Comparison of ENCODE assay signal across 14 mouse cellular contexts in the genomic region with DNA sequence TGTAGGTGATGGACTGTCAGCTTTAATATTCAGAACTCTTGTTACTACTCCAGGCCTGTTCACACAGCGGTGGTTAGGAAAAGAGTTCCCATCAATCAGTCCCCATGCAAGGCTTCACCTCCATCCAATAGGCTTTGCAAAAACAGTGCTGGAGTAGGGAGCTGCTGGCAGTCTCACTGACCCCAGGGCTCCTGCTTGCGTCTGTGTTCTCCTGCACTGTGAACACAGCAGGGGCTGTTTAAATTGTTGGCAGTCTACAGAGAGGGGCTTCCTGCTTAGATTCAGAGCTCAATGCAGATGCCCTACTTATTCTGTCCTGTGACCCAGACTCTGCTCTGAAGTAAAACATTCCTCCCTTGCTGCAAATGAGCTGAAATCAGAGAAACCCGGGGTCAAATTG.
"Had no signal": no experiment of that assay in that cellular context is flagged by ENCODE, and none has a peak within 500 bp of the region (broad histone marks: within the 10 kb centered on the region; RNA-seq: fewer than 3 reads in every experiment).

No protein-coding gene starts in this region.

- H3K27ac ChIP-seq: kidney, embryonic 15.5 days; limb, embryonic 10.5 days; liver, embryonic 15.5 days; neural tube, embryonic 15.5 days had no signal

- H3K9ac ChIP-seq: kidney, embryonic 15.5 days; liver, embryonic 15.5 days; neural tube, embryonic 15.5 days had no signal

- H3K9me3 ChIP-seq: kidney, embryonic 15.5 days; limb, embryonic 10.5 days; liver, embryonic 15.5 days; neural tube, embryonic 15.5 days had no signal

- H3K4me2 ChIP-seq: kidney, embryonic 15.5 days; liver, embryonic 11.5 days; liver, embryonic 15.5 days; neural tube, embryonic 15.5 days had no signal

- ATAC-seq: intestine, embryonic 16.5 days; lung, postnatal 0 days had no signal

- H3K4me3 ChIP-seq: kidney, embryonic 15.5 days; limb, embryonic 10.5 days; liver, embryonic 15.5 days; myocyte; neural tube, embryonic 15.5 days had no signal

- DNase-seq: kidney, adult 2 months; kidney, postnatal 14 days; lung, adult 2 months; lung, postnatal 36 days; right cerebral cortex, postnatal 4 days; spleen, adult 18-20 months had no signal

- H3K27me3 ChIP-seq: kidney, embryonic 15.5 days; liver, embryonic 15.5 days; neural tube, embryonic 15.5 days had no signal

- H3K36me3 ChIP-seq: kidney, embryonic 15.5 days; limb, embryonic 10.5 days; liver, embryonic 15.5 days; neural tube, embryonic 15.5 days had no signal
